Comparison of ENCODE assay signal across 8 mouse cellular contexts in the genomic region with DNA sequence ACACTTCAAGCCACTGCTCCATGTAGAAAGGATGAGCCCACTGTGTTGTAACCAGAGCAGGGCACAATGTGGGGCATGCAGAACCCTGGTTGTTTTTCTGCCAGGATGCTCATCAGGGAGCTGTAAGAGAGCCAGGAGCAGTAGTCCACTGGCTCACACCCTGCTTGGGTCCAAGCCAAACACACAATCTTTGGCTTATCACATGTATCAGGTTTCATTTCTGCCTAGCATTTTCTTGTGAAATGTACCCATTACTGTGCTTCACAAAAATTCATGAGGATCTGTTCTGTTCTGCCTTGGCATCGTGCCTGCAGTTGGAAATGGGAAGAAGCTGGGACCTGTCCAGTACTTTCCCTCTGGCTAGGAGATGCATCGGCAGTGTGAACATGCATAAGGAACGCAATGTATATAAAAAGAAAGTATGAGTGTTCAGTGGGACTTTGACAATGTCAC.
DNase-seq lines count a peak whose midpoint lies in the region; ATAC-seq and TF ChIP-seq lines count a peak whose summit lies in the region.

No protein-coding gene starts in this region.

- no peaks in the 10 kb centered on the region for H3K36me3 ChIP-seq in stomach, postnatal 0 days (ENCODE audit: control insufficient read depth, insufficient read depth, low read length)
- H3K36me3 ChIP-seq in neural tube, embryonic 15.5 days: no peaks in the 10 kb centered on the region

- no peak overlapping the region for H3K9ac ChIP-seq in stomach, postnatal 0 days (ENCODE audit: low read length)
- no peak overlapping the region for H3K9ac ChIP-seq in neural tube, embryonic 15.5 days (replicated peaks)

- no peak for ATAC-seq in stomach, postnatal 0 days (ENCODE audit: low FRiP score, low TSS enrichment)
- ATAC-seq in neural tube, embryonic 15.5 days (ENCODE audit: low FRiP score): no peak; the same call in 1 of the 2 replicates

- H3K27ac ChIP-seq in stomach, postnatal 0 days (replicated peaks): no peak overlapping the region
- no peak overlapping the region for H3K27ac ChIP-seq in neural tube, embryonic 15.5 days (replicated peaks)

- no peak for TF ChIP-seq EP300 in stomach, postnatal 0 days (optimal IDR thresholded peaks at IDR 0.05)

- 62% methylated on average over 3 of the region's 3 CpGs for WGBS in stomach, postnatal 0 days
- 88% methylated on average over 3 of the region's 3 CpGs for WGBS in neural tube, embryonic 15.5 days

- no peak overlapping the region for H3K4me2 ChIP-seq in stomach, postnatal 0 days (replicated peaks; ENCODE audit: low read depth)
- H3K4me2 ChIP-seq in neural tube, embryonic 15.5 days: no peak overlapping the region

- no peak overlapping the region for H3K4me3 ChIP-seq in stomach, postnatal 0 days (ENCODE audit: low read depth, low read length)
- H3K4me3 ChIP-seq in neural tube, embryonic 15.5 days (replicated peaks): no peak overlapping the region

- H3K9me3 ChIP-seq in stomach, postnatal 0 days (ENCODE audit: control insufficient read depth, low read length): no peaks in the 10 kb centered on the region
- H3K9me3 ChIP-seq in neural tube, embryonic 15.5 days (replicated peaks): no peaks in the 10 kb centered on the region

- DNase-seq in heart, adult 18-20 months: peak; percentile 21 to 30
- DNase-seq in heart, adult 8-10 months (ENCODE audit: low spot score): no peak
- peak; percentile 62 for DNase-seq in adipocyte (ENCODE audit: low spot score)
- peak; percentile 90 to 91 for DNase-seq in cerebellum, postnatal 25 days
- peak; percentile 11 to 58 for DNase-seq in left cerebral cortex, adult 9 months (ENCODE audit: low spot score in 2 of 2)
- peak; percentile 26 for DNase-seq in skeletal muscle tissue, adult 2 months (ENCODE audit: low read depth, low spot score)
- no peak for DNase-seq in stomach, postnatal 0 days (ENCODE audit: low spot score)

- no peak for TF ChIP-seq CTCF in stomach, postnatal 0 days (IDR thresholded peaks at IDR 0.05; ENCODE audit: low read depth)

- no peaks in the 10 kb centered on the region for H3K27me3 ChIP-seq in stomach, postnatal 0 days (ENCODE audit: control insufficient read depth, insufficient read depth, low read length)
- no peaks in the 10 kb centered on the region for H3K27me3 ChIP-seq in neural tube, embryonic 15.5 days (replicated peaks)

- H3K4me1 ChIP-seq in stomach, postnatal 0 days (replicated peaks; ENCODE audit: control insufficient read depth, insufficient read depth): no peaks in the 10 kb centered on the region
- no peaks in the 10 kb centered on the region for H3K4me1 ChIP-seq in neural tube, embryonic 15.5 days

Comparison
In these comparisons a context has a peak if more than half of its experiments do, and no peak if none do; other contexts are left out.
1. DNase-seq: peak in heart, adult 18-20 months (2 of 2), adipocyte (single experiment), cerebellum, postnatal 25 days (2 of 2), left cerebral cortex, adult 9 months (2 of 2) and skeletal muscle tissue, adult 2 months (single experiment); none in heart, adult 8-10 months (single experiment) and stomach, postnatal 0 days (single experiment).